Mouse (Mus musculus) right cerebral cortex, postnatal 4 days (tissue): ENCODE results near the gene Rbm38.

ENCODE experiments used
- DNase-seq: peaks from one replicate; pipeline ENCODE4 v3.0.0-alpha.2; 2022

Rbm38 gene

GRCm38 (mm10) chr2:173037827-173038607 lies 17.7 kb downstream of the Rbm38 start:
- no peak for DNase-seq

DNA sequence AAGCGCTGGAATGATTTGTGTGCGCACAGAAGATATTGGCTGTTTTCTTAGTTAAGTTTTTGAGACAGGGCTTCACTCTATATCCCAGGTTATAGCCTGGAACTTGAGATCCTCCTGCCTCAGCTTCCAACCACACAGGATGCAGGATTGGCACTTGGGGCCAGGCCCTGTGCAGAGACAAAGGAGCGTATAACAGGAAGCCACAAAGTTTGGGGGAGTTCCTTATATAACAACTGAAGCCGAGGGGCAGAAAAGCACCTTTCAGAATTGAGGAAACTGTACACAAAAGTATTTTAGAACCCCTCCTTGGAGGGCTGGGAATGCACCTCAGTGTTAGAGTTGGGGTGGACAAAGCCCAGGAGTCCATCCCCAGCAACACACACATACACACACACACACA lies 18.7 kb downstream of the Rbm38 start:
- no peak for DNase-seq

- no peak for DNase-seq
Observed at GRCm38 (mm10) chr2:173040803-173041202, 20.5 kb downstream of the Rbm38 start.

GRCm38 (mm10) chr2:173041242-173041641 lies 20.9 kb downstream of the Rbm38 start:
- DNase-seq = no peak

DNA sequence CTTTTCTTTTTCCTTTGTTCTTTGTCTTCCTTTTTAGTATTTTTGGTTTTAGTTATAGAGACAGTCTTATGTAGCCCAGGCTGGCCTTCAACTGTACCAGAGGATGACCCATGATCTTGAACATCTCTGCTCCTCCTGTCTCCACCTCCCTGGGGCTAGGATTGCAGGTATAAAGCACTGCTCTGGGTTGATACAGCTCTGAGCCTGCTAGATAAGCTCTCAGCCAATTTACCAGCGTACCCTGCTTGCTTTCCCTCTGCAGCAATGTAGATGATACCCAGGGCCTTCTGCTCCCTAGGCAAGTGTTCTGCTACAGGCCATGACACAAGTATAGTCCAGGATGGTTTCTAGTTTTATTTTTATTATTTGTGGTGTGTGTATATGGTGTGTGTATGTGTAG lies 21.6 kb downstream of the Rbm38 start:
- no peak for DNase-seq

- DNase-seq = no peak
Observed at GRCm38 (mm10) chr2:173042504-173043162, 22.3 kb downstream of the Rbm38 start.

DNA sequence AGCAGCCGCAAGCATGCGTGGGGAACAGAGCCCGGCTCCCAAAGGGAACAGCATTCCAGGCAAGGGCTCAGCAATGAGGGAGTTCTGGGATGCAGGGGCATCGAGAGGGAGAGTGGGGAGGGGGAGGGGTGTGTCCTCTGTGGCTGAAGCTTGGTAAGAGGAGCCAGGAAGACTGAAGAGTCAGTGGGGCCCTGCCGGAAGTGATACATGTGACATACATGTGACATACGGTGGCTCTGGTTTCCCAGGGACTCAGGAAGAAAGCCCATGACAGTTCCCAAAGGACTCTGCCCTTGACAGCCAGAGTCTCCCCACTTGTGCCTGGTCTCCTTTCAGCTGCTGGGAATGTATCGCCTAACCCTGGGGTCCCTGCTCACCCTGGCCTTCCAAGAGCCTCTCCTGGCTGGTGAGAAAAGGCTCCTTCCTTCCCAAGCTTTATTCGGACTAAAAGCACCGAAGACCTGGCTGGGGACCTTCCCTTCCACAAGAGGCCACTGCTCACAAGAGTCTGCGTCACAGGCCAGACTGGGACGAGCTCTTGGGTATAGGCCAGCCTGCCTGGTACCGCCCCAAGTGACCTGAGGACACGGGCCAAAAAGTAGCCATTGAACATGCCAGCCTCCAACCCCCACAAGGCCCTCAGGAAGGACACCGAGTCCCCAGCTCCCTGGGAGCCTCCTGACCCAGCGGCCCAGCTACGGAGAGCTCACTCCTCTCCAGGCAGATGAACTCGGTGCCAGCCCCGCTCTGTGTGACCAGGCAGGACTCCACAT lies 24.1 kb downstream of the Rbm38 start:
- no peak for DNase-seq

GRCm38 (mm10) chr2:173046582-173047297 lies 26.4 kb downstream of the Rbm38 start:
- DNase-seq = no peak

GRCm38 (mm10) chr2:173047471-173047870 lies 27.2 kb downstream of the Rbm38 start:
- DNase-seq = no peak

- no peak for DNase-seq
Observed at GRCm38 (mm10) chr2:173048041-173048745, 27.9 kb downstream of the Rbm38 start.

GRCm38 (mm10) chr2:173049231-173049630 lies 28.9 kb downstream of the Rbm38 start:
- DNase-seq = no peak

GRCm38 (mm10) chr2:173049817-173050216 lies 29.5 kb downstream of the Rbm38 start:
- no peak for DNase-seq

DNA sequence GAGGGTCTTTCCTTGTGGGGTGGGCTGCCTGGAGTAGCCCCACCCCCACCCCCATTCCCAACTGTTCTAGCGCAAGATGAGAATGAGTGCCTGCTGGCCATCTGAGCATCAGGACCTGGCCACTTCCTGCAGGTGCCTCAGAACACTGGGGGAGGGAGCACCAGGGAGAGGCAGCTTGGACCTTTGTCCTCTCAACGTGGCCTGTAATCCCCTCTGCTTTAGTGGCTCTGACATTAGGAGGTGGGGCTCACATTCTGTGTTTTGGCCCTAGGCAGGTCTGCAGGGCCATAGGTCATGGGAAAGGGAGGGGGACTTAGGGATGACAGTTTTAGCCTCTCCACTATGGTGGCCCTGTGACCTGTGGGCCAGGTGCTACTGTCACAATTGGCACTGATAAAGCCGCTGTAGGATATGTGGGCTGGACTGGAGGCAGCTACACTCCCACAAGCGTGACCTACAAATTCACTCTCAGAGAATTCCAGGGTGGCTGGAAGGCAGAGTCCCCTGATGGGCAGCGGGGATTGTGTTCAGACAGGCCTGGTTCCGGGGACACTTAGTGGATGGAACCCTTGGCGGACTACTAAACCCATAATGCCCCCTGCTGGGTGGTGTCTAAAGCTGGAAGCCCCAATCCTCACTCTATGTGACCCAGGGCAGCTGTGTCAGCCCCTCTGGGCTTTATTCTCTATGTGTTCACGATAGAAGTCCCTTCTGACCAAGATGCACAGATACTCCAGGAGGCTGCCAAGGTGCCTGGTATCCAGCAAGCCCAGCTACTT lies 30.5 kb downstream of the Rbm38 start:
- DNase-seq = no peak

DNA sequence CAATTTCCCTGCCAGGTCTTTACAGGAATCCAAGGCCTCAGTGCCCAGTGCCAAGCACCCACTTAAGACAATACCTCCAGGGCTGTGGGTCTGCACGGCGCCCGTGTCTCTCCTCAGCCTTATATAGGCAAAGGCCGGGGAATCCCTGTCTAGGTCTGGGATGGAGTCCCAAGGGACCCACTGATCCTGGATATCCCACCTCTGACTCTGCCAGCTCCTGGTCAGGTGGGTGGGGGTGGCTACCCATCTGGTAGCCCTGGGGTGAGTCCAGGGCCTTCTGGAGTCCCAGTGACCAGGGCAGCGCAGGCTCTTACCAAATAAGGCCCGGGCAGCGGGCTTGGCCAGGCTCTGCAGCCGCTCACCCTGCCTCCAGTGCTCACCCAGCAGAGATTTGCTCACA lies 32.6 kb downstream of the Rbm38 start:
- DNase-seq = no peak

DNA sequence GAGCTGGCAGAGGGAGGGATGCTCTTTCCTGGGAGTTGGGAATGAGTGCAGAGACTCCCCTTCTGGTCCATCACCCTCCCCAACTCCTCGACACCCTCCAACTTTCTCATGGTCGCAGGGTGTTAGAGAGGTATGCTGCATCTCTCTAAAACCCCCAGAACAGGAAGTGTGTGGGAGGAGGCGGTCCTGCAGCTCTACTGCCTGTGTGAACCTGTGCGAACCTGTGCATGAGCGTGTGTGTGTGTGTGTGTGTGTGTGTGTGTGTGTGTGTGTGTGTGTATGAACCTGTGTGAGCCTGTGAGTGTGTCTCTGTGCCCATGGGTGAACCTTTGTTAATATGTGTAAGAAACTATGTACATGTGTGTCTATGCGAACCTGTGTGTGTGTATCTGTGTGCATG lies 33.5 kb downstream of the Rbm38 start:
- no peak for DNase-seq

DNA sequence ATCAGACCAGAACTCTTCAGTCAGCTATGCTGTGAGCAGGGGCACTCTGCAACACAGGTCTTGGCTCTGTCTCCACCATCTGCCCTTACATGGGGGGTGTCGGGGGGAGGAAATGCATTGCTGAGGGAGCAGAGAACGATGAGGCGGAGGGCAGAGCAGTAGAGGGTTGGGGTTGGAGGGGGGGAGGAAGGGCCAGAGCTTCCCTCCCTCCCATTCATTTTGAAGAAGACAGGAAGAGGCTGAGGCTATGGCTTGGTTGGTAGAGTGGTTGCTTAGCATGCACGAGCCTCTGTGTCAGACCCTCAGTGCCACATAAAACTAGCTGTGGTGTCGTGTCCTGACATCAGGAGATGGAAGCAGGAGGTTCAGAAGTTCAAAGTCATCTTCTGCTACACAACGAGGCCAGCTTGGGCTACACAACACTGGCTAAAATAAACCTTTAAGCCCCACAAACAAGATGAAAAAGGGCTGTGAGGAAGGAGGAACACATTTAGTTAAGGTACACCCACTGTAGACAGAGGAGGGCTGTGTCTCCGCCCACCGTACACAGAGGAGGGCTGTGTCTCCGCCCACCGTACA lies 36.1 kb downstream of the Rbm38 start:
- DNase-seq = no peak

DNA sequence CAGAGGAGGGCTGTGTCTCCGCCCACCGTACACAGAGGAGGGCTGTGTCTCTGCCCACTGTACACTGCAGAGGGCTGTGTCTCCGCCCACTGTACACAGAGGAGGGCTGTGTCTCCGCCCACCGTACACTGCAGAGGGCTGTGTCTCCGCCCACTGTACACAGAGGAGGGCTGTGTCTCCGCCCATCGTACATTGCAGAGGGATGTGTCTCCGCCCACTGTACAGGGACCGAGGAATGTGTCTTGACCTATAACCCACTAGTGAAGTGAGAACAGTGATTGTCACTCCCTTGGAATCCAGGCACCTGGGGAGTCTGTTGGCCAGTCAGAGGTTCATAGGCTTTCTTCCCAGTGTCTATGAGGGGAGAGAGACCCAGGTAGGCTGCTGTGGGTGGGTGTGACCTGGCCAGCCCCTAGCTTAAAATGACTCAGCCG lies 36.6 kb downstream of the Rbm38 start:
- DNase-seq = no peak

GRCm38 (mm10) chr2:173057623-173058022 lies 37.3 kb downstream of the Rbm38 start:
- DNase-seq = no peak

GRCm38 (mm10) chr2:173058263-173058662 lies 38.0 kb downstream of the Rbm38 start:
- no peak for DNase-seq

DNA sequence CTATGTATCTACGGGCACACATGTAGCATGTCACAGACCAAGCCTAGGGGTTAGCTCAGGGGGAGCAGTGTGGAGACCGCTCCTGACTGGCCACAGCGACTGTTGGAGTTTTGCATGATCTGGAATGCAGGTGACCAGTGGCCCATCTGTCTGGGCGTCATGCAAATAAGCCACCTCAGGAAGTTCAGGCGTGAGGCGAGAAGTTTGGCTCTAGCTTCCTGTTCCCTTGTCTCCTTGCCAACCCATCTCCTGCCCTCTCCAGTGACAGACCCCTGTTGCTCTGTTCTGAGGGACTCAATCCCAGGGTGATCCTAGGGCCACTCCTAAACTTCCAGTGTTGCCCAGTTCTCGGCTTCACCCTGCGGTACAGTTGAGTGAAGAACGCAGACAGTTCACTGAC lies 40.2 kb downstream of the Rbm38 start:
- DNase-seq = no peak
